Mouse (Mus musculus) thymus, postnatal 25 days (tissue): ENCODE measurements around the gene Diablo.
"Not testable (repeated sequence)": the region's sequence is repeated elsewhere in the genome, so short reads cannot be mapped to it uniquely, and the experiment has no call there.

ENCODE experiments used
- DNase-seq: peaks from one replicate; pipeline ENCODE4 v3.0.0; 2022

The Diablo gene

DNA sequence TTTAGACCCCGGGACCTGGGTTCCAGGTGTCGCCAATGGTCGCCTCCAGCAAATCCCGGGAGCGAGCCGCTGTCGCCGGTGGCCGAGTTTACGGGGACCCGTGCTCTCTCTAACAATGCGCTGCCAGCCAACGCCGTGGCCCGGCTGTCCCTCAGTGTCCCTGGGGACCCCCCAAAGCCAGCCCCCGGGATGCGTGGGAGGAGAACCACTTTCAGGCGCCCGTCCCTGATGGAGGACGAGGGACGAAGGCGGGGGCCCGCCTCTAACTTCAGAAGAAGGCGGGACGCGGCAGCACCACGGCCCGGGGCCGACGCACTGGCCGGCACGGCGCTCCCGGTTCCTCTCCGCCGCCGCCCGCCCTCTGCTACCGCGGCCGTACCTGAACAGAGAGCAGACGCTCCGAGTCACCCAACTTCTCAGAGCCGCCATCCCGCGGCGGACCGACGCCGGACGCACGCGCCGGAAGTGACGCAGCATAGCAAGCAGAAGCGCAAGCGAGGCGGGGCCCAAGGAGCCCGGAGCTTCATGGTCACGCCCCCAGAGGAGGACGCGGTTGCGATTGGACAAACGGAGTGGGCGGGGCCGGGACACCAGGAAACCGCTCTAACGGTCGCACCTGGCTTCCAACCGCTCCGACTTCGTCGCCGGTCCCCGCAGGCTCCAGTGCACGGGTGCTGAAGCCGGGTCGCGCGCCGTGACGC lies at the start of gene Diablo:
Diablo (minus strand) TSS at position 485 of the 701 bp plus-strand sequence.
- peak; percentile 99 for DNase-seq

DNA sequence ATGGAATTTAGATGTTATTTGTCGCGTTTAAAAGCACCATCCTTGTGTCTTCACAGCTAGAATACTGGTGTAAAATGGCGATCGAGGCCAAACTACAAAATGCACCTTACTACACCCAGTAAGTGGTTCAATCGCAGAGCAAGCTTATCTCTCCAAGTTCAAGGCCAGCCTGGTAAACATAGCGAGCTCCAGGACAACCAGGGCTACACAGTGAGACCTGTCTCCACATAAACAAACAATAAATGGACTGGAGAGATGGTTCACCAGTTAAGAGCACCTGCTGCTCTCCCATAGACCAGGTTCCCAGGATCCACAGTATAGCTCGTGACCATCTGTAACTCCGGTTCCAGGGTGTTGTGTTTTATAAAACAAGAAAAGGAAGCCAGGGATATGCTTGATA lies 49.4 kb upstream of the Diablo start:
- no peak for DNase-seq

DNA sequence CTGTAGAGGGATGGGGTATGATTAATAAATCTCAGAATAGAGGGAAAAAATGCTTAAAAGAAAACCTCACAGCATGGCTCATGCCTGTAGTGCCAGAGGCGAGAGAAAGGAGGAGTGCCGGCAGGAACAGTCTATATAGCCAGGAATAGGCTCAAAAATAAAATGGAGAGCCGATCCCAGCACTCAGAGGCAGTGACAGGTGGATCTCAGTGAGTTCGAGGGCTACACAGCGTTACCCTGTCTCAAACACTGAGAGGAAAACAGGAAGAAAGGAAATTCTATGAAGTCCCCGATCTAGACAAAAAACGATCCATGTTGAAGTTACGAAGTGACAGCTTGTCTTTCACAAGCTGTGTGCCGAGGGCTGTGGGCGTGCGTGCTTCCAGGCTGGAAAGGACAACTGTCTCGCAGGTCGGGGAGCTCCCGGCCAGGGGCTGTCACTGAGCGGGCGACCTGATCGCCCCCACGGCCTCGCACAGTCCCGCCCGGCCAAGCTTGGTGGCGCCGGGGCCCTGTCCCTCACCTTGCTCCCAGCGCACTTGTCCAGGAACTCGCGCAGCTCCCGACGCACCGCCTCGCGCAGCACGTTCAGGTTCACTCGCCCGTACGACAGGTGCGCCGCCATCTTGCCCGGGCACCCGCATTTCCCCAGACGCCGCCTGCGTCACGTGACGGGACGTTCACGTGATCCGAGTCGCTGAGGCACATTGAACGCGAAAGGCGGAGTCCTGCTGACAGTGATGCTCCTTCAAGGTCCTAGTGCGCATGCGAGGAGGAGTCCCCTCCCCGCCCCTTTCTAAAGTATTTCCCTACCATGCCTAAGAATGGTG lies 48.6 kb upstream of the Diablo start, which contains the start of gene Vps33a:
Vps33a (minus strand) TSS at position 682 of the 830 bp plus-strand sequence.
- DNase-seq, result peak; percentile 97

DNA sequence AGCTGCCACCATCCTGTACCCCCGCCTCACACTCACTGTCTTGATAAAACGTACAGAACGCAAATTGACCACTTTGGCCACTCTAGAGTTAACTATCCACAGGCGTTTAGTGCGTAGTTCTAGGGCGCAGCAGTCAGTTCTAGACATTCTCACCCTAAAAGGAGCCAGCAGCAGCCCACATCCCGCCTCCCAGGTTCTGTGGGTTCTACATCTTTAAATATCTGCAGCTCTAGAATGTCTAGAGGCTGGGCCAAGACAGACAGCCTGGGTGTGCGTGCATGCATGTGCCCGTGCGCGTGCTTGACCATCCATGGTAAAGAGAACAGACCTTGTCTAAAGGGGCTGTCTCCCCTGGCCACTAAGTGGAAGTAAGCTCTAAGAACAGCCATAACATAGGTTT lies 37.2 kb upstream of the Diablo start:
- DNase-seq, result no peak

DNA sequence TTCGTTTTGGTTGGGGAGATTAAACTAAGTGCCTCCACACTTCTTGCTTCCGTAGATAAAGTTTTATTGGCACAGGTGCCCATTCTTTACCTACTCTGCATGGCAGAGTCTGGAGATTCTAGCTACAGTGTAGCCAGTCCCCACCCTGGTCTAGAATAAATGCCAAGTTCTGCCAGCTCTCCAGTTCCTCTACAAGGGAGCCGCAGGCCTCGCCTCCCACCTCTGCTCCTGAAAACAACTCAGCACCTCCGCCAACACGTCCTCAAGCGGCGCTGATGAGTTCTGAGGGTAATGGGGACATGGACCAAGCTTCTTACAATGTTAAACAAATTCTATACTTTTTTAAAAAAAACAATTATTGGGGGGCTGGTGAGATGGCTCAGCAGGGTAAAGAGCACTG lies 35.6 kb upstream of the Diablo start:
- no peak for DNase-seq

DNA sequence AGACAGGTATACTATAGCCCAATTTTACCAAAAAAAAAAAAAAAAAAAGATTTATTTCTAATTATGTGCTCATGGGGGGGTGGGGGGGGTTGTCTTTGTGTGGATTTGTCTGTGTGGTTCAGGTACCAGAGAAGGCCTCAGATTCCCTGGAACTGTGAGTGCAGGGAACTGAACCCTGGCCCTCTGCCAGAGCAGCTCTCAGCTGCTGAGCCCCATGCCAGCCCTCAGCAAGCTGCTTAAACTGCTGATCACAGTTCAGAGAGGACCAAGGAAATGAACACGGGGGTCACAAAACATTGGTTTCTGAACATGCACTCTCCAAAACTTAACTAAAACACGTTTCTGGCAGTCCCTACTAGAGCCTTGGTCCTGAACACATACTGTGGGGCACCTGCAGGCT lies 32.5 kb upstream of the Diablo start:
- no peak for DNase-seq

DNA sequence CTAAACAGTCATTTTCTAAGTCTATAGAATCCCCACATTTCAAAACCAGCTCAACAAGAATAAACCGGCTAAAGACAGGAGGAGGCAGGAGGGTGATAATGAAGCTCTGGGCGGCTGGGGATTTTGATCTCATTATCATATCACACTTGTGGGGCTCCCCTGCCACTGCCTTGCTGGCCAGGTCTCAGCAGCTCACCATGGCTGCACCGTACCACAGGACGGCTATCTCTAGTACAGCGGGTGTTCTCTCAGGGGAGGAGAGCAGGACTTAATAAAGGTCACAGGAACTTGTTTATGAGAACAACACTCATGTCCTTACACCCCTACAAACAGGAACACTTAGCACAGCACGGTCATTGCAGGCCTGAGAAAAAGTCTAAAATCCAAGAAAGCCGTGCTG lies 31.7 kb upstream of the Diablo start:
- DNase-seq, result no peak

DNA sequence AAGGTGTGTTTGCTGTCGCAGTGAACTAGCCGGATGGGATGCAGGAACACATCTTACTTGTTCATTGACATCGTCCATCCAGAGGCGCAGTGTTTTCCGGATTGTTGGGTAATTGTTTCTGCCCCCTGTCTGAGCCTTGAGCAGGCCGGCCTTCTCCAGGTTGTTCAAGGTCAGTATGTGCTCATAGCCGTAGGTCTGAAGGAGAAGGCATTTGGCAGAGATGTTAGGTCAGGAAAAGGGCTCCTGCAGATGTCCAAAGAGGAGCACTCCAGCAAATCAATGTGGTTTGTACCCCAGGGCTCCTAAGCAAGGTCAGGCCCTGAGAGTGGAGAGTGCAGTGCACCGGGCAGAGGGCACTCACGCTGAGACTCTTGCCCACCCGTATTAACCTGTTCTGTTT lies 9.8 kb upstream of the Diablo start:
- DNase-seq, result no peak

DNA sequence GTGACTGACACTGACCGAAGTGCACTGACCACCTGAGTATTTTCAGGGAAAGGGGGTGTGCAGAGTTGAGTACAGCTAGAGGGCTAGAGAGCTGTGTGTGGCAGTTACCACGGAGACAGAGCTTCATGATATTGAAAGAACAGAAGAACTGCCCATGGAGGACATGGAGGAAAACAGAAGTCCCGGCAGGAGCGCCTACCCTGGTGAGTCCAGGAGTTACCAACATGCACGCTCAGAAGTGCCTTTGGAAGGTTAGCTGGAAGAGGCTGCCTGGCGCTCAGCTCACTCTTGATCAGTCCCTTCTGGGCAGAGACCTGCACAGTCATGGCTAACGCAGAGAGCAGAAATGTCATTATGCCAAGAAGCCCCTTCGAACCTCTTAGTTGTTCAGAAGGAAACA lies 6.1 kb upstream of the Diablo start:
- no peak for DNase-seq

DNA sequence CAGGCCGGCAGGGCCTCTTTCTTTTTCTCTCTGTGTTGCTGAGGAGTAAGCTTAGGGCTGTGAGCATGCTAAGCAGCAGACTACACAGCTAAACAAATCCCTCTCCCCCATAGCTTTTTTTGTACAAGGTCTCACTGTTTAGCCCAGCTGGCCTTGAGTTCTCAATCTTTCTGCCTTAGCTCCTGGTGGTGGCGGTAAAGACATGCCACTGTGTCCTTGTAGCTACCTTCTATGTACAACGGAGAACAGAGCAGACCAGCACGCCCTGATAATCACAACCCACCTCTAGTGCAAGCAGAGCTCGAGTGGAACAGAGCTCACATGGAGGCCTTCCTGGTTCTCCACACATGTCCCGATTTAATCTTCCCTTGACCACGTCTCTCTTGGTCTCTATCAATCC lies 4.7 kb upstream of the Diablo start:
- DNase-seq, result no peak

DNA sequence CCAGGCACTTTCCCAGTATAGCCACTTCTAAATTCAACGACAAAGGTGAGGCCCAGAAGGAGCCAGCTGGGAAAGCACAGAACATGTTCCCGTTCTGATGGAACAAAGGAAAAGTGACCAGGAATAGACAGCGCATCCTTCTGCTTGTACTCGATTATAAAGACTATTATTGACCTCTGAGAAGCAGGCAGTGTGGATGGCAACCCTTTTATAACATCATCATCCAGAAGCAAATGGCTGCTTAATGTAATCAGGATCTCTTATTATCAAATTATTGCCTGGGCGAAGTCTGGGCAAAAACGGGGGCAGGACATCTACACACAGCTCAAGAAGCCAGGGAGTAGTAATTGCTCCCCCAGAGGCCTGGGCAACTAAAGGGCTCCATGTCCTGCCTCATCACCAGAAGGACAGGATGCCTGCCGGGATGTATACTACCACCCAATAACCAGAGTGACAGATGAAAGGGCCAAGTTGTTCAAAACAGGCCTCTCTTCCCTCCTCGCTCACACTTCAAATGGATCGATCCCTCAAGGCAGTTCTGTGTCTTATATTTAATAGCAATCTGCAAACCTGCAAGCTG lies 2.0 kb upstream of the Diablo start:
- DNase-seq, result no peak

DNA sequence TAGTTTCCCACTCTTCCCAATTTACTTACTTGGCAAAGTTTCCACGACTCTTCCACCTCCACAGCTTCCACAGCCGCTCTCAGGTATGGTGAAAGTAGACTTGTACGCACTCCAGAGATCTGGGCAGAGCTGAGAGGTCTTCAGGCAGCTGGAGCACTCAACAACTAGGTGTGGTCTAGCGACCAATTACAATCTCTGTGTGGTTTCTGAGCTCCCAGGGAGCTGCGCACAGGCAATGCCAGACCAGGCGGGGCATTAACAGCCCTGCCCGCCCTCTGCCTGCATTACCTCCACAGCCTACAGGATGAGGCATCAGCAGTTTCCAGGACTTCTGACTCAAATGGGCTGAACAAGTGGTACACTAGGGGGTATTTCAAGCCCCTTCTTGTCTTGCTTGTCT lies 1.3 kb upstream of the Diablo start, which contains the start of gene Gm49027:
Gm49027 (minus strand) TSS at position 208 of the 400 bp plus-strand sequence.
- no peak for DNase-seq

DNA sequence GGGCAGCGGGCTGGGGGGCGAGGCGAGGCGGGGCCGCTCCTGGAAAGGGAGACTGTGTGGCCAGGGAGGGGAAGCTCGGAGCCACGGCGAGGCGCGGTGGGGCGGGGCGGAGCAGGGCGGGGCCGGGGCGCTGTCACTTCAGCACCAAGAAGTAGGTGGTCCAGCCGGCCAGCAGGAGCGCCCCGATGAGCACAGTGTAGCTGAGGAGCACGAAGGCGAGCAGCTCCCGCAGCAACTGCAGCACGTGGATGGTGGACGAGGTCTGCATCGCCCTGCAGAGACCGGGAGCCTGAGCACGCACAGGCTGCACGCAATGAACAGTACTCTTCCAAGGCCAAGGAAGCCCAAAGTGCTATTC lies 396 bp upstream of the Diablo start:
- DNase-seq, result no peak

DNA sequence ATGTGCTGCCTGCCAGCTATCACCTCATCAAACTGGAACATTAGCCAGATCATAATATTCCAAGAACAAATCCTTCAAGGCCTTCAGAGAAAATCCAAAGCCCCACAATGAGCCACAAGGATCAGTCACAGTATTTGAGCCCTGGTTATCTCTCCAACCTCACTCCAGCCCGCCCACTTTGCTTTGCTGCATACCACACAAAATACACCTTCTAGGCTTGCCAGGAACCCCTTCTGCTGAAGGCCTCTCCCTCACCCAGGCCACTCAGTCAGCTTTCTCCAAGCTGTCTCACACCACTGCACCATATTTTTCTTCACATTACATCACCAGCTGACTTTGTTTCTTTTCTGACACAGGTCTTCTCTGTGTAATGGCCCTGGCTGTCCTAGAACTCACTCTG lies 1.8 kb downstream of the Diablo start:
- no peak for DNase-seq

DNA sequence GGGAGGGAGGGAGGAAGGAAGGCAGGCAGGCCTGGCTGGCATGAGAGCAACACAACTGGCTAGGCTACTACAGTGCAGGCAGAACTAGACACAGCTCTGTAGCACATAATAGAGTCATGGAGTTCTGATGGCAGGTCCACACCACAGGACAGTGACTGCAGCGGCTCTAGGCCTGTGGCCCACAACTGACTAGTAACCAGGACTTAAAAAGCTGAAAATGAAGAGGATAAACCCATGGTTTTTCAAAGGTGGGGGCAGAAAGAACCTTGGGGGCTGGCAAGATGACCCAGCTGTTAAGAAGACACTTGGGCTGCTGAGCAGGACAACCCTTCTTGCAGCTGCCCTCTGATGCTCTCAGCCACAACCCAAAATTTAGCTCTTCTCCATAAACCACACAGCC lies 2.4 kb downstream of the Diablo start:
- no peak for DNase-seq

DNA sequence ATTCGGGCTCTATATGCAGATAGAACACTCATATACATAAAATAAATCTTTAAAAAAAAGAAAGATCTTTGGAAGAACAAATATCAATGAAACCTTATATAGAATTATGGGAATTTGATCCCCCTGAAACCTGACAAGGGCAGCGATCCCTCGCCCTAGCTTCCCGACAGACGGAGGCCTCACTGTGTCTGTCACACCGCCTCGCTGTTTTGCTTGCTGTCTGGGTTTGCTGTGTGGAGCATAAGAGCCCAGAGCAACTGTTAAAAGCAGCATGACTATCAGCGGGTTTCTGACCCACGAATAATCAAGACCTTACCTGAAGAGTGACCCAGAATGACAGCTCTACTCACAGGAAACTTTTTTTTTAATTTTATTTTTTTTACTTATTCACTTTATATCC lies 3.3 kb downstream of the Diablo start:
- no peak for DNase-seq

DNA sequence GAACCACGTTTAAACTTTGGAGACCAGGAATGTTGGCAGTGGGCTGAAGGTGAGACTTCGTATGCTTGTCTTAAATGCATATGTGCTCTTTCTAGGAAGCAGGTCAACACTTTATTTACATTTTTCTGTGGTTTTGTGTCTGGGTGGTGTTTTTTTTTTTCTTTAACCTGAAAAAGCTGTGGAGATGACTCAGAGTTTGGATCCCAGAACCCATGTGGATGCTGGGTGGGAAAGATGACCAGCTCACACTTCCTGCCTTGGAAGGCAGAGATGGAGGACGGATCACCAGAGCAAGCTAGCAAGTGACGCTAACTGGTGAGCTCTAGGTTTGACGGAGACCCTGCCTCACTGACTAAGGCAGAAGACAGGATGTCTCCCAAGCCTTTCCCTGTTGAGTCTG lies 9.1 kb downstream of the Diablo start:
- DNase-seq, result no peak

DNA sequence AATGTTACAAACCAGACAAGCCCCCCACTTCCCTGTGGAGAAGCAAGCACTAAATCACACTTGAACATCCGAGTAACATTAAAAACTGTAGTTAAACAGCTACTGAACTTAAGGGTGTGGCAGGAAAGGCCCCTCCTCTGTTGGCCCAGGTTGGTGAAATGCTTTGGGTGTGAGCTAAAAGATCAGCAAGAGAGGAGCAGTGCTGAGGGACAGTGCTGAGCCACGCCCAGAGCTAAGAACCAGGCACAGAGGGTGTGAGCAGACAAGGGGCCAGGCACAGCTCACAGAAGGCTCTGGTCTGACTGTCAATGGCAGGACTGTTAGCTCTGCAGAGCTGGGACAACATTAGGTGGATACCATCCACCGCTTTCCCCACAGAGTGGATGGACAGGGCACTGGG lies 11.9 kb downstream of the Diablo start:
- no peak for DNase-seq

DNA sequence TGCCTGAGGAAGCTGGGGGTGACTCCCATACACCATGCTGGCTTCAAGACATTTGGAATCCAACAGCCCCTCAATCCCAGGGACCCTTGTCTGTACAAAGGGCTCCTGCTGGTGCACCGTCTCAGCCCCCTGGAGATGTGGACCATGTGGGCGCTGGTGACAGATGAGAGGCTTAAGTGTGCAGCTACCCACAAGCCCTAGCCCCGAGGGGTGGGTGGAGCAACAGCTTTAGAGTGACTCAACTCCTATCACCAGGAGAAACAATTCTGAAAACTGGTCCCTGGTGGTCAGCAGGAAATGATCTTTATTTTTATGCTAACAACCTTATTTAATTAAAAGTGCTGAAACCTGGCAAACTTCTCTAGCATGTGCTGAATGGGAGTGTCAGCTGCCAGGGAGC lies 12.6 kb downstream of the Diablo start:
- not testable (repeated sequence) for DNase-seq

DNA sequence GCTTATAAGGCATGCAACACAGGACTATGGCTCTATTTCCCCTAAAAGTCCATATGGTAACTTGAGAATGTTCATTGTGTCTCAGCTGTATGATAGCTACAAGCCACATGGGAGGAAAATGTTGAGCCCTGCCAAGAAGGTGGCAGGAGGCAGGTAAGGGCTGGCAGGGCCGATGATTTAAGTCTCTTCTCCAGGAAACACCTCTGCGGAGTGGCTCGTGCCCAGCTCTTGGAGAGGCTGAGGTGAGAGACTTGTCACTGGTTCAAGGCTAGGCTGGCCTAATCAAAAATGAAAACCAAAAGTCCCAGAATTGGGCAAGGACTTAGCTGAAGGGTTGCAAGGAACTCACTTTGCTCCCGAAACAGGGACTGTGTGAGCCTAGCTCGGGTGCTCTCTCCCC lies 13.8 kb downstream of the Diablo start, which contains the start of gene B3gnt4:
B3gnt4 (plus strand) TSS at position 301 of the 400 bp plus-strand sequence.
- DNase-seq, result no peak

DNA sequence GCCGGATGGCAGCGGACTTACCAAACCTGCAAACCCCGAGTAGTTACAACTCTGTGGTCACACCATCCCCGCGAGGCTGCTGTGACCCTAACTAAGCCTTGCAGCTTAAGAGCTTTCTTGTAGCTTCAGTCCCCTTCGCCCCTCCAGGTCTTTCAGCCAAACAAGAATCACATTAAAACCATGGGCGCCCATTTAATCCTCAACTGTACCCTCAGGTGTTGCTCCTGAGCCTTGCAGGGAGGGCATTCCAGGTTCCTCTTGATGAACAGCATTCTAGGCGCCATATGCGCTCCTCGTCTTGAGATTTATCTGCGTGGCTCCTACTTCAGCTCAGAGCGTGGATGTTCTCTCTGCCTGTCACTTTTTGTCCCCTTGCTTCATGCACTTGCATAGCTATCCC lies 15.1 kb downstream of the Diablo start:
- DNase-seq, result no peak

DNA sequence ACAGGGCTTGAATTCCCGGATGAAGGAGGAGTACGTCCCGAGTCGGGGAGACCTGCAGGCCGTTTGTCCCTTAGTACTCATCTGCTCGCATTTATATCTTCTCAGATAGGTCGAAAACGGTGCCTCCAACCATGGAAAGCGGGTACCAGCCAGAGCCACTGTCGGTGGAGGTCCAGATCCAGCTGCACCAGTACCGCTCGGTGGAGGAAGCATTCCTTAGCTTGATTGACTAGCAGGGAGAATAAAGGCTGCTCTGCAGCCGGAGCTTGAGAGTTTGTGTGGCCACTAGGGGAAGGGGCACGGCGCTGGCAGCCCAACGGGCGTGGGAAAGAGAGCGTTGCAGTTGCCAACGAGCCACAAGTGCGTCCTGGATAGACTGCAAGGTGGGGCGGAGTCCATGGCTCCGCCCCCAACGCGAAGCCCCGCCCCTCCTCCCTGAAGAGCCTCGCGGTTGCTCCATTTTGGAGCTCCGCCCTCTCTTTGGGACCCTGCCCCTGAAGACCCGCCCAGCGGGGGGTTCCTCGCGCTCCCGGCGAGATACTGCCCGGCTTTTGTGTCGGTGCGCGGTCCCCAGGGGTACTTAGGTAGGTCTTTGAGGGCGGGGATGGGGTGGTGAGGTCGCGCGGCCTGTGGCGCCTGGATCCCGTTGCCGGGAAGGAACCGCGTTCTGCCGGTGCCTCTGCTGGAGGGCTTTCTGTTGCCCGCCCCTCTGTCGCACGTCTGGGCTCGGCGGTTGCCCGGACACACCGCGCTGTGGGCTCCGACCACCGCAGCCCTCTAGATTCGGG lies 15.8 kb downstream of the Diablo start:
- DNase-seq, result peak; percentile 86

DNA sequence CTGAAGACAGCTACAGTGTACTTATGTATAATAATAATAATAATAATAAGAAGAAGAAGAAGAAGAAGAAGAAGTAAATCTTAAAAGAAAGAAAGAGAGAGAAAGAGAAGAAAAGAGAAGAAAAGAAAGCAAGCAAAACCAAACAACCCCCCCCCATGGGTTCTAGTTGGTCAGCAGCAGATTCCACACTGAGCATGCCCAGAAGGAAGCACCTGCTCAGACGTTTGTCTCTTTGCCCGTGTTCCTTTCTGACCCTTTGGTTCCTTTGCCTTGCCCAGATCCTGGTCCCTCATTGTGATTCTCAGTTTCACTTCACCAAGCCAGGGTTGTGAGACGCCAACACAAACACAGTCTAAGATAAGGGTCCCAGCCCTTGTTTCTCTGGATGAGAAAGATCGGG lies 22.0 kb downstream of the Diablo start:
- no peak for DNase-seq
